Comparison of ENCODE assay signal across 30 mouse cellular contexts in the genomic region with DNA sequence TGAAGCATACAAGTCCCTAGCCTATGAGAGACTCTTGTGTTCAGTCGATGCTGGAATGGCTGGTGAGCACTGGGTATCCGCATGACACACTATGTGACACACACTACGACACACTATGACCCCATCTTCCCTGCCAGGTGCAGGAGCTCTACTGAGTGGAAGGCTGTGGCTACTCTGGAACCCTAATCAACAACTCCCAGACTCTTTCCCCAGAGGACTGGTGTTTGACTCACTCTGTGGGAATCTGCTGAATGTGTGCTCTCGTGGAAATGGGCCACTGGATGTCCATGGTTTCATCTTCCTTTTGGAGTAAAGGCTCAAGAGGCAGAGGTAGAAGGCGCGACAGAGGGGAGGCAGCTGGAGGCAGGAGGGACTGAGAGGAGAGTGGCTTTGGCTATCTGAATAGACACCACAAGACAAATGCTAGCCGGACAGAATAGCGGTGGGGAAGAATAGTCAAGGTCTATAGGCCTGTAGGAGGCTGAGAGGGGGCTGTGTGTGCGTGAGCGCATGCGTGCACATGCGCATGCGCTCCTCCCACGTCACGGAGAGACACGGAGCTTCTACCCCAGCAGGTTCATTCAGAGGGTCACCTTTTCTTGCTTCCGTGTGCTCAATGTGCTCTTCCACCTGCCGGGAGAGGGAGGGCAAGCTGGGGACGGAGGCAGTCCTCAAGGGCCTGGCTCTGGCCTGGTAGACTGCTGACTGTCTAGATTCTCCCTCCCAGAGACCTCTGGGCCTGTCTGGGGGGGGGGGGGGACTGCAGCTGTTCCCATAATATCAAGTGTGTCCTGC. TPM values are rescaled to one million over a fixed set of nuclear protein-coding genes. Genes with fewer than 3 reads are reported as not detected.
DNase-seq lines count a peak whose midpoint lies in the region; ATAC-seq and TF ChIP-seq lines count a peak whose summit lies in the region.
"Had no signal": no experiment of that assay in that cellular context is flagged by ENCODE, and none has a peak within 500 bp of the region (broad histone marks: within the 10 kb centered on the region; RNA-seq: fewer than 3 reads in every experiment).

No protein-coding gene starts in this region.

- in situ Hi-C loops in ES-E14 (cut with MboI; ENCODE audit: low sequenced_read_pairs in 2 of 2, unreplicated experiment in 2 of 2) = loop anchor here in 1 of 2 experiments (10.0 kb wide), 1 partner anchor 78 kb away; no protein-coding TSS in a partner anchor

- H3K27ac ChIP-seq in intestine, embryonic 14.5 days (ENCODE audit: low read depth) = peak overlapping the region; percentile 60
- no peak overlapping the region for H3K27ac ChIP-seq in intestine, postnatal 0 days (ENCODE audit: low read depth, low read length)
- no peak overlapping the region; the same call in 1 of the 2 replicates for H3K27ac ChIP-seq in ES-E14 (ENCODE audit: insufficient read depth, low read depth, low read length, poor library complexity, severe bottlenecking)
- H3K27ac ChIP-seq in intestine, embryonic 16.5 days (ENCODE audit: low read length) = peak overlapping the region; percentile 7; the same call in 1 of the 2 replicates
- H3K27ac ChIP-seq: embryonic facial prominence, embryonic 10.5 days; embryonic facial prominence, embryonic 15.5 days; forebrain, embryonic 12.5 days; hindbrain, embryonic 13.5 days; lung, embryonic 15.5 days; midbrain, embryonic 12.5 days; neural tube, embryonic 13.5 days had no signal

- peak; percentile 52 for DNase-seq in intestine, embryonic 14.5 days (ENCODE audit: low spot score)
- DNase-seq in ES-E14 (ENCODE audit: low read depth, low spot score) = no peak
- no peak for DNase-seq in spleen, postnatal 10 days (ENCODE audit: low spot score in 2 of 2)
- DNase-seq in adrenal gland, adult 2 months = no peak
- DNase-seq: adrenal gland, adult 8-10 months; cerebellum, adult 2 months; cerebellum, postnatal 14 days; forebrain, postnatal 0 days; gastrocnemius, postnatal 10 days; heart, postnatal 4 days; liver; thymus, adult 2 months; thymus, postnatal 36 days had no signal

- 83% methylated on average over 19 of the region's 19 CpGs for WGBS in intestine, embryonic 14.5 days
- 79% methylated on average over 19 of the region's 19 CpGs for WGBS in intestine, postnatal 0 days
- WGBS in intestine, embryonic 16.5 days = 79% methylated on average over 19 of the region's 19 CpGs

- no peaks in the 10 kb centered on the region for H3K9me3 ChIP-seq in intestine, embryonic 14.5 days (ENCODE audit: control insufficient read depth, low read length)
- H3K9me3 ChIP-seq in intestine, postnatal 0 days (ENCODE audit: control insufficient read depth) = no peaks in the 10 kb centered on the region
- H3K9me3 ChIP-seq in E14TG2a.4 (ENCODE audit: low read length) (no peaks in the 10 kb centered on the region), ES-E14 (ENCODE audit: control insufficient read depth, insufficient read depth, low read depth, low read length) (no peaks in the 10 kb centered on the region)
- no peaks in the 10 kb centered on the region for H3K9me3 ChIP-seq in intestine, embryonic 16.5 days (ENCODE audit: control insufficient read depth, low read length)
- H3K9me3 ChIP-seq: embryonic facial prominence, embryonic 10.5 days; embryonic facial prominence, embryonic 15.5 days; forebrain, embryonic 12.5 days; G1E; heart, embryonic 12.5 days; hindbrain, embryonic 13.5 days; lung, embryonic 15.5 days; midbrain, embryonic 12.5 days; neural tube, embryonic 13.5 days had no signal

- no peaks in the 10 kb centered on the region for H3K36me3 ChIP-seq in intestine, embryonic 14.5 days (ENCODE audit: control insufficient read depth, insufficient read depth, low read length)
- H3K36me3 ChIP-seq in intestine, postnatal 0 days (ENCODE audit: control insufficient read depth, insufficient read depth) = no peaks in the 10 kb centered on the region
- H3K36me3 ChIP-seq in E14TG2a.4 (ENCODE audit: insufficient read depth, low read length) = no peaks in the 10 kb centered on the region
- H3K36me3 ChIP-seq in ES-E14 (ENCODE audit: control insufficient read depth, insufficient read depth, low read length, poor library complexity, severe bottlenecking) = no peaks in the 10 kb centered on the region
- no peaks in the 10 kb centered on the region for H3K36me3 ChIP-seq in intestine, embryonic 16.5 days (ENCODE audit: control insufficient read depth, insufficient read depth, low read length)
- H3K36me3 ChIP-seq: embryonic facial prominence, embryonic 10.5 days; embryonic facial prominence, embryonic 15.5 days; forebrain, embryonic 12.5 days; G1E; heart, embryonic 12.5 days; hindbrain, embryonic 13.5 days; lung, embryonic 15.5 days; midbrain, embryonic 12.5 days; neural tube, embryonic 13.5 days had no signal

- H3K27me3 ChIP-seq in intestine, embryonic 14.5 days (replicated peaks; ENCODE audit: control insufficient read depth, insufficient read depth, low read length) = no peaks in the 10 kb centered on the region
- H3K27me3 ChIP-seq in intestine, postnatal 0 days (replicated peaks; ENCODE audit: control insufficient read depth, insufficient read depth, low read length) = 0 out of 2 replicates have a peak, but pooled peaks cover 3% of the 10 kb centered on the region
- H3K27me3 ChIP-seq in E14TG2a.4 (ENCODE audit: insufficient read depth, low read length) = no peaks in the 10 kb centered on the region
- no peaks in the 10 kb centered on the region for H3K27me3 ChIP-seq in intestine, embryonic 16.5 days (replicated peaks; ENCODE audit: control insufficient read depth, insufficient read depth, low read length)
- H3K27me3 ChIP-seq: embryonic facial prominence, embryonic 15.5 days; forebrain, embryonic 12.5 days; heart, embryonic 12.5 days; hindbrain, embryonic 13.5 days; lung, embryonic 15.5 days; midbrain, embryonic 12.5 days; neural tube, embryonic 13.5 days; Patski had no signal

- no peak overlapping the region for H3K9ac ChIP-seq in intestine, embryonic 14.5 days (ENCODE audit: low read length)
- no peak overlapping the region for H3K9ac ChIP-seq in intestine, postnatal 0 days (ENCODE audit: low read depth, low read length)
- peak overlapping the region; percentile 59; the same call in 1 of the 2 replicates for H3K9ac ChIP-seq in ES-E14 (ENCODE audit: insufficient read depth, low read depth, low read length, poor library complexity, severe bottlenecking)
- no peak overlapping the region for H3K9ac ChIP-seq in intestine, embryonic 16.5 days (ENCODE audit: low read depth, low read length)
- H3K9ac ChIP-seq: embryonic facial prominence, embryonic 15.5 days; forebrain, embryonic 12.5 days; forebrain, postnatal 0 days; heart, embryonic 12.5 days; hindbrain, embryonic 13.5 days; lung, embryonic 15.5 days; midbrain, embryonic 12.5 days; neural tube, embryonic 13.5 days had no signal

- H3K4me2 ChIP-seq in intestine, embryonic 14.5 days (ENCODE audit: low read length) = no peak overlapping the region
- H3K4me2 ChIP-seq in intestine, postnatal 0 days (replicated peaks; ENCODE audit: low read depth) = no peak overlapping the region
- H3K4me2 ChIP-seq in intestine, embryonic 16.5 days (ENCODE audit: low read depth, low read length) = no peak overlapping the region
- H3K4me2 ChIP-seq: embryonic facial prominence, embryonic 15.5 days; forebrain, embryonic 12.5 days; heart, embryonic 12.5 days; hindbrain, embryonic 13.5 days; lung, embryonic 15.5 days; midbrain, embryonic 12.5 days; neural tube, embryonic 13.5 days had no signal

- no peak for ATAC-seq in intestine, embryonic 14.5 days (replicated peaks; ENCODE audit: low FRiP score, low TSS enrichment, low read depth)
- no peak for ATAC-seq in intestine, postnatal 0 days
- ATAC-seq in intestine, embryonic 16.5 days = no peak
- ATAC-seq: forebrain, postnatal 0 days; inflammation-experienced regulatory T-cells, adult 6 months; Patski had no signal

- no peak for TF ChIP-seq CTCF in intestine, postnatal 0 days (IDR thresholded peaks at IDR 0.05; ENCODE audit: low read depth)
- TF ChIP-seq CTCF in E14TG2a.4 (conservative IDR thresholded peaks at IDR 0.05; ENCODE audit: low read length) = no peak

- H3K4me3 ChIP-seq in intestine, embryonic 14.5 days (ENCODE audit: low read depth, low read length) = no peak overlapping the region
- no peak overlapping the region for H3K4me3 ChIP-seq in intestine, postnatal 0 days (ENCODE audit: low read depth, low read length)
- H3K4me3 ChIP-seq in E14TG2a.4 (replicated peaks; ENCODE audit: low read length) (peak overlapping the region; percentile 62), ES-E14 (ENCODE audit: insufficient read depth in 1 of 2, low read depth in 1 of 2, low read length in 2 of 2, poor library complexity in 1 of 2, severe bottlenecking in 1 of 2) (peak overlapping the region; percentile 43)
- H3K4me3 ChIP-seq in intestine, embryonic 16.5 days (ENCODE audit: low read length) = no peak overlapping the region
- H3K4me3 ChIP-seq: embryonic facial prominence, embryonic 10.5 days; embryonic facial prominence, embryonic 15.5 days; forebrain, embryonic 12.5 days; heart, embryonic 12.5 days; hindbrain, embryonic 13.5 days; lung, embryonic 15.5 days; midbrain, embryonic 12.5 days; neural tube, embryonic 13.5 days had no signal

- H3K4me1 ChIP-seq in intestine, embryonic 14.5 days (replicated peaks; ENCODE audit: control insufficient read depth, insufficient read depth, low read length) = peaks cover 18% of the 10 kb centered on the region; the same call in 1 of the 2 replicates
- no peaks in the 10 kb centered on the region for H3K4me1 ChIP-seq in intestine, postnatal 0 days (replicated peaks; ENCODE audit: control insufficient read depth, insufficient read depth, low read length)
- peaks cover 56% of the 10 kb centered on the region for H3K4me1 ChIP-seq in E14TG2a.4 (replicated peaks; ENCODE audit: low read depth, low read length)
- H3K4me1 ChIP-seq in ES-E14 (ENCODE audit: control insufficient read depth in 2 of 2, insufficient read depth in 2 of 2, low read length in 2 of 2, poor library complexity in 1 of 2) = peaks cover 0 to 22% of the 10 kb centered on the region in 2 experiments; a peak in 2 of 4 replicates
- peaks cover 12% of the 10 kb centered on the region for H3K4me1 ChIP-seq in intestine, embryonic 16.5 days (ENCODE audit: control insufficient read depth, insufficient read depth, low read length)
- H3K4me1 ChIP-seq: embryonic facial prominence, embryonic 15.5 days; forebrain, embryonic 12.5 days; heart, embryonic 12.5 days; hindbrain, embryonic 13.5 days; lung, embryonic 15.5 days; midbrain, embryonic 12.5 days; neural tube, embryonic 13.5 days had no signal

RNA-seq across cellular contexts. Expression of a gene that starts 44.0 kb away (rescaled TPM):
- 48.6 and 60.1 TPM in 2 replicates for polyA plus RNA-seq in intestine, embryonic 14.5 days (2014; fragmentation: Nextera tagmentation; extraction: Ambion mirVana)
- 9.2 and 11.0 TPM in 2 replicates for polyA plus RNA-seq in intestine, postnatal 0 days (2015; fragmentation: Nextera tagmentation; extraction: Ambion mirVana)
- total RNA-seq in ES-E14 (2012; rRNA removed) = 14.7 and 15.8 TPM in 2 replicates
- polyA plus RNA-seq in intestine, embryonic 16.5 days (2015; fragmentation: Nextera tagmentation; extraction: Ambion mirVana) = 30.9 and 32.7 TPM in 2 replicates
- total RNA-seq in adrenal gland, adult 2 months (2021) = 1 to 10 TPM in 1 of 2 experiments, under 1 TPM in 1; 0.97 to 1.7 TPM
- 0.09 and 0.10 TPM in 2 replicates for polyA plus RNA-seq in adrenal gland, adult 2 months (2012; rRNA removed)

RNA-seq across cellular contexts. Expression of a gene that starts 54.5 kb away (rescaled TPM):
- polyA plus RNA-seq in intestine, embryonic 14.5 days (2014; fragmentation: Nextera tagmentation; extraction: Ambion mirVana) = 61.1 and 67.8 TPM in 2 replicates
- polyA plus RNA-seq in intestine, postnatal 0 days (2015; fragmentation: Nextera tagmentation; extraction: Ambion mirVana) = 14.4 and 16.0 TPM in 2 replicates
- total RNA-seq in ES-E14 (2012; rRNA removed) = 309 and 509 TPM in 2 replicates
- polyA plus RNA-seq in intestine, embryonic 16.5 days (2015; fragmentation: Nextera tagmentation; extraction: Ambion mirVana) = 28.8 and 30.4 TPM in 2 replicates
- total RNA-seq in adrenal gland, adult 2 months (2021) = 10 to 100 TPM; 12.4 to 14.1 TPM
- 6.8 and 9.4 TPM in 2 replicates for polyA plus RNA-seq in adrenal gland, adult 2 months (2012; rRNA removed)

RNA-seq across cellular contexts. Expression of a gene that starts 56.7 kb away (rescaled TPM):
- polyA plus RNA-seq in intestine, embryonic 14.5 days (2014; fragmentation: Nextera tagmentation; extraction: Ambion mirVana) = 0.15 TPM in 1 of 2 replicates, not detected in the other
- polyA plus RNA-seq in intestine, postnatal 0 days (2015; fragmentation: Nextera tagmentation; extraction: Ambion mirVana) = 10.2 and 18.4 TPM in 2 replicates
- not detected in 2 replicates for total RNA-seq in ES-E14 (2012; rRNA removed)
- 1.3 and 3.1 TPM in 2 replicates for polyA plus RNA-seq in intestine, embryonic 16.5 days (2015; fragmentation: Nextera tagmentation; extraction: Ambion mirVana)
- not detected for total RNA-seq in adrenal gland, adult 2 months (2021)
- not detected in 2 replicates for polyA plus RNA-seq in adrenal gland, adult 2 months (2012; rRNA removed)
- total RNA-seq: adrenal gland, adult 8-10 months; gastrocnemius, postnatal 10 days; megakaryocyte progenitor cell, adult 5-6 weeks had no signal
- polyA plus RNA-seq: embryonic facial prominence, embryonic 10.5 days; embryonic facial prominence, embryonic 15.5 days; G1E; heart, embryonic 12.5 days; kidney, embryonic 14.5 days; limb, embryonic 11.5 days; midbrain, embryonic 12.5 days had no signal

Comparison
In these comparisons a context has a peak if more than half of its experiments do, and no peak if none do; other contexts are left out.
1. H3K27ac ChIP-seq: peak in intestine, embryonic 14.5 days (single experiment) and intestine, embryonic 16.5 days (single experiment); none in intestine, postnatal 0 days (single experiment) and ES-E14 (single experiment).
2. H3K4me3 ChIP-seq: peak in E14TG2a.4 (single experiment) and ES-E14 (2 of 2); none in intestine, embryonic 14.5 days (single experiment), intestine, postnatal 0 days (single experiment) and intestine, embryonic 16.5 days (single experiment).